Mouse (Mus musculus): Measurements from ENCODE around the gene Lrrc75b.

Lrrc75b gene

DNA sequence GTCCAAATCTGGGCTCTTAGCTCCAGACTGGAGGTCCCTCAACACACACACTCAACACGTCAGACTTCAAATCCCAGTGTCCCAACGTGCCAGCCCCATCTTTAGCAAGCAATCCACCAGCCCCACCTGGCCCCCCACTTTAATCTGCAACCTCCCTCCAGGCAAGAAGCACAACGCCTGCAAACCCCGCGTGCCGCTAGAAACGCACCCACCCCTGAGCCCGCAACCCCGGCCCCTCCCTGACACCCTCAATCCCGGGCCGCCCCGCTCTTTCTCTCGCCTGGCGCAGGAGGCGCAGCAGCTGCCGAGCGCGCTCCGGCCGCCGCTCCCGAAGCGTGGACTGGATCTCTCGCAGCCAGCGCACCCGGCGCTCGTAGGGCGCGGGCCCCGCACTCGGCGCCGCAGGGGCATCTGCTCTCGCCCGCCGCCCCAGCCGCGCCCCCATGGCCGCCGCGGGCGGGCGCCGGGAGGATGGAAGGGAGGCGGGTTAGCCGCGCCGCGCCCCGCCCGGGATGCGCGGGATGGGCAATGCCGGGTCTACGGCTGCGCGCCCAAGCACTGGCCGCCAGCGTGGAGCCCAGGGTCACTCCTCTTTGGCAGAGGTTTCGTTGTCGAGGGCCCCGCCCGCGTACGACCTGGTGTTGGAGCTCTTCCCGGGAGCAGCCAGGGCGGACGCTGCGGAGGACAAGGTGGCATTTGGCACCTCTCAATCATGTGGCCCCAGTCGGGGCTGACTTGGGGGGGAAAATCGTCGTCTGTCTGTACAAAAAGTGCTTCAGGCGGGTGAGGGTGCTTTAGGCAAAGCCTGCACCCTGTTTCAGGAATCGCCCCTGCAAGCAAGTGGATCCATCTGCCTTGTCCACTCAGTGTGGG, at the start of gene Lrrc75b:
Lrrc75b (minus strand) TSS at position 655 of the 873 bp plus-strand sequence.
- peak; percentile 42 for ATAC-seq (ENCODE audit: low TSS enrichment)

DNA sequence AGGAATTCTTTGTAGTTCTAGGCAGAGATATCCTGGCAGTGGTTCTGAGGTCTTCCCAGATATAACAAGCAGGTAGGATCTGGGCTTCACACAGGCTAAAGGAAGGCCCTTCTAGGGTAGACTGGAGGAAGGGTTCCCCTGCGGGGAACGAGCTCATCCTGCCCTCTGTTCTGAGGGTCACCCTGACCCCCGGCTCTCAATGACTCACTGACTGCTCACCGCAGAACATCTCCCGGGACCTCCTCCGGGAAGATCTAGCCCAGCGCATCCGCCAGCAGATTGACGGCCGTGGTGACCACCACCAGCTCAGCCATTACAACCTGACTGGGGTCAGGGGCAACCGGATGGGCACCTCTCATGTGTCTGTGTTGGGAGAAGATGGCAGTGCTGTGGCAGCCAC, 48.8 kb upstream of the Lrrc75b start:
- no peak for ATAC-seq (ENCODE audit: low TSS enrichment)

DNA sequence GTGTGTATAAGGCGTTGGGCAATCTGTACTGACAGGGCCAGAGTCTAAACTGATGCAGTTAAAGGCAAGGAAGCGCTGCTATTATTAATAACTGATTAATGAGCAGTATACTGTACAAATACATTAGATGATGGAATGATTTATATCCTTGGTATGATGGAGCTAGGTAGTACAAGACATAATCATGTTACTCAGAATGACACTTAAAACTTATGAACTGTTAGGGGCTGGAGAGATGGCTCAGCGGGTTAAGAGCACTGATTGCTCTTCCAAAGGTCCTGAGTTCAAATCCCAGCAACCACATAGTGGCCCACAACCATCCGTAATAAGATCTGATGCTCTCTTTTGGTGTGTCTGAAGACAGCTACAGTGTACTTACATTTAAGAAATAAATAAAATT, 47.1 kb upstream of the Lrrc75b start:
- no peak for ATAC-seq (ENCODE audit: low TSS enrichment)

DNA sequence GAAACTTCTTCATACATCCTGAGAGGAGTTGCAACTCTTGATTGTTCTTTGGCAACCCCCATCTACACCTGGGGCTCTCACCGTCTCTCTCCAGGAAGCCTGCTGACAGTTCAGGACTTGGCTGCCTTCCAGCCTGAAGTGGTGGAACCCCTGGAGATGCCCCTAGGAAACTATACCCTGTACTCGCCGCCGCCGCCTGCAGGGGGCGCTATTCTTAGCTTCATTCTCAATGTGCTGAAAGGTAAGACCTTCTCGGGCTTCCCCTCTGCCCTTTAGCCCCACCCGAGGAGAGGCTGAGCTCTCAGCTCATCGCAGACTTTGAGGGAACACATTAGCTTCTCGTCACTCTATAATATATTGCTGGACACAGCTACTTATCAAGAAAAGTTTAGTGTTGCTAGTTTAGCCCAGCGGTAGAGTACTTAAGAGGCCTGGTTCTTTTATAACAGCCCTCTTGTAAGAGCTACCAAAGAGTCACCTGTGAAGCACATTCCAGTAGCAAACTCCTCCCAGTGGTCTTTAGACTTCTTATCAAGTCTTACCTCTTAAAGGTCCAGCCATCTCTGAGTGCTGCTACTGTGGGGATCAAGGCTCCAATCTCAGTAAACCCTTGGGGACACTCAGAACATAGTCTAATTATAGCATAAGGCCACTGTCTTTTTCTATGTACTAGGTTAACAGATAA, 45.2 kb upstream of the Lrrc75b start:
- ATAC-seq (ENCODE audit: low TSS enrichment) = no peak

DNA sequence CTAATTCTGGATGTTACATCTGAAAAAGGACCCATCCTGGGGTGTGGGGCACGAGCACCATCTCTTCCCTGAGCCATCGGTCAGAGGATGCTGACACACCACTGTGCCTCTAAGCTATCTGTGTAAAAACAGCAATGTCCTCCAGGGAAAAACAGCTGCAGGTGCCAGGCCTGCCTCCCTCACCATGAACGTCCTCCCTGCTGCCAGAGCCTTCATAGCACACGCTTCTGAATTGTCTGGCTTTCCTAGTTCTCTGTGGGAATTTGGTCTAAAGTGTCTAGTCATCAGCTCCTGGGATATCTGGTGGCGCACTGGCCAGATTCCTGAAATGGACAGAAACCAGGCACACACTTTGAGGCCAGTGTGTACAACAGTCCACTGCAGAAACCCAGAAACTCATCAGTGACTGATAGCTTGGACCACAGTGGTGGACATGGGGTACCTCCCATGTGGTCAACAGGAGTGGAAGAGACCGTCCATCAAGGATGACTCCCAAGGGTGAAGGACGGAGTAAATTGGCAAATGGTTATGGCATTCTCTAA, 40.1 kb upstream of the Lrrc75b start:
- ATAC-seq (ENCODE audit: low TSS enrichment) = no peak

DNA sequence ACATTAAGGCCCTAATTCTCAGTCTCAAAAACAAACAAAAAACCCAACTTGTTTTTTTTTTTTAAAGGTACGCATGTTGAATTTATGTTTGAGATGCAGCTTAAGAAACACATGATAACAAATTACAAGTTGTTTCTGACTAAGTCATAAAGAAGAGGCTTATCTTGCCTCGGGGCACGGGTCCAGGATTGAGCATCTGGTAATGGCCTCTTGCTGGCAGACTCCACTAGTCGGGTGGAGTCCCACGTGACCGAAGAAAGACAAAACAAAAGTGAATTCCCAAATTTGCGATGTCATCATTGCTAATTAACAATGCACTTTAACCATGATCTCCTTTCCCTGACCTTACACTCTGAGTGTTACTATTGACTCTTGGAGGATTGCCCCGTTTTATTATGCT, 35.9 kb upstream of the Lrrc75b start:
- ATAC-seq (ENCODE audit: low TSS enrichment) = no peak

DNA sequence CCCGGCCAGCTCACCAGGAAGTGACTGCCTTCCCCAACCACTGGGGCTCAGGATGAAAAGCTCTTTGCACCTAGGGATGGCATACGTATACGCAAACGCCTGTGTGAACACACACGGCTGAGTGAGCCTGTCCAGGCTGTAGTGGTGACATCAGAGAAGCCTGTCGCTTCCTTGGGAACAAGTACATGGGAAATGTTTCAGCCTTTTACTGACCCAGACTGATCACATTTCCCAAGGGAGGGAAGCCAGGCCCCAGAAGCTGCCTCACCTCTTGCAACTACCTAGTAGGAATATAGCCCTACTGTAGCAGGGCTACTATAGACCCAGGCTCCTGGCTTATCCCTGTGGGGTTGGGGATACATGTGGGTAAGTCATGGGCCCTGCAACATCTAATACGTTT, 32.5 kb upstream of the Lrrc75b start:
- no peak for ATAC-seq (ENCODE audit: low TSS enrichment)

DNA sequence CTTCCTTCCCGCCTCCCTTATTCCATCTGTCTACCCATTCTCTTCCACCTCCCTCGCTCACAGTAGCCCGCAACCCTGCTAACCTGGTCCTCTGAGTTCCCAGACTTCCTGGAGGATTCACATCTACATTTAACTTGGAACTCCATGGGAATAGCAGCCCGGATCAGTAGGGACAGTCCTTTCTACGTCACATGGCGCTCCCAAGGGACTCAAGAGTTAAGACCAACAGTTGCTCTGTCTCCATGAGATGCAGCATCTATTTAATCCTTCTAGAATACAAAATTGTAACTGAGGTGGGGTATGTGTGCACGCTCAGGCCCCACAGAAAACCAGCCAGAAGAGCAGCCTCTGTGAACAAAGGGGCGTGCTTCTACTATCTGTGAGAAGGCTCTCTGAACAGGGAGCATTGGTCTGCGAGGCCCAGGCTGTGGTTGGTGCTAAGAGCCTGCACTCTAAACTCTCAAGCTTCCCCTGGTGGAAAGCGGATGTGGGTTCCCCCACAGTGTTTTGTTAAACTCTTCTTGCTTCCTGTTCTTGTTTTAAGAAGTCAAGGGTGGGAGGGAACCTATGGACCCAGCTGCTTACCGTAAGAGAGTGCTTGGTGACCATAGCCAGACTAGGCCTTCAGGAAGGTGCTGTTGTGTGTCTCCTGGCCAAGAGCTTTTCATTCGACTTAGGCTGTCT, 31.2 kb upstream of the Lrrc75b start:
- ATAC-seq (ENCODE audit: low TSS enrichment) = no peak

DNA sequence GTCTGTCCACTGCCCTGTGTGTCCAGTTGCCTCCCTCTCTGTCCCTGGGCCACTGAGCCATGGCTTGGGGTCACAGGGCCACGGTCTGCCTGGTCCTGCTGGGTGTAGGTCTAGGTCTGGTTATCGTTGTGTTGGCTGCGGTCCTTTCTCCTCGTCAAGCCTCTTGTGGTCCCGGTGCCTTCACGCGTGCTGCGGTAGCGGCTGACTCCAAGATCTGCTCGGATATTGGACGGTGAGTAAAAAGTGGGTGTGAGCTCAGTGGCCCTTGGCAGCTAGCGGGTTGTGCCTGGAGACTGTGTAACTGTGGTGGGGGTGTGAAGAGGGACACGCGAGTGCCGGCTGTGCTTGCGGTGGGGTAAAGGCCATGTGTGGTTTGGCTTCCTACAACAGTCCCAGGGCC, 29.5 kb upstream of the Lrrc75b start:
- ATAC-seq (ENCODE audit: low TSS enrichment) = no peak

DNA sequence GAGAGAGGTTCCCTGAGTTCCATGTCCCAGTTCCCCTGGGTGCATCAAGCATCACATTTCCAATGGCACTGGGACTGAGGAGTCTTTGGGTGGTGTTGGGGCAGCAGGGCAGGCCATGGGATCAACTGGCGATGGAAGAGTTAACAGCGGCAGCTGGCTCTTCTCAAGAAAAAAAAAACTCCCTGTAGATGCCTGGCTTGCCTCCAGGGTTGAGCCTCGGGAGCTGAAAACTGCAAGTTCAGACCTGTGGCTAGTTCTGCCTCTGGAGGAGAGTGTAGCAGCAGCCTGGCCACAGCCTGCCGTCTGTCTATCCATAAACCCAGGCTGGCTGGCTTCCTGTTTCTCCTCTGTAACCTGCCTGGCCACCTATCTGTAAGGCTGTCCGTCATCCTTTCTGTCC, 29.0 kb upstream of the Lrrc75b start, which contains the start of gene Ggt5:
Ggt5 (plus strand) TSS at position 212 of the 400 bp plus-strand sequence.
- no peak for ATAC-seq (ENCODE audit: low TSS enrichment)

DNA sequence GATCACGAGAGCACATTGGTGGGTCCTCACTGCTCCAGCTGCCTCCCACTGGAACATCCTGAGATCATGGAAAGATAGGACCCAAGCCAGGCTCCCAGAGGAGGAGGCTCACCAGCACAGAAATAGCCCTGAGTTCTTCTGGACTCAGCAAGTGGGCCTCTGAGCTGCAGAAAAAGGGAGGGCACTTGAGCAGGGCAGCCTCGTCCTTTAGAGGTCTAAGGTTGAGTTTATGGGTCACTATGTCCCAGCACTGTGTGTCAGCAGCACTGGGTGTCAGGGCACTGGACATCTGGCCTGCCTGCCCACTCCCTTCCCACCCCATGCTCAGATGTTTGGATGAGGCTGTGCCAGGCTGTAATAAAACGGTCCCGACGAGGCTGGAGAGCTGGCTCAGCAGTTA, 28.2 kb upstream of the Lrrc75b start:
- no peak for ATAC-seq (ENCODE audit: low TSS enrichment)

DNA sequence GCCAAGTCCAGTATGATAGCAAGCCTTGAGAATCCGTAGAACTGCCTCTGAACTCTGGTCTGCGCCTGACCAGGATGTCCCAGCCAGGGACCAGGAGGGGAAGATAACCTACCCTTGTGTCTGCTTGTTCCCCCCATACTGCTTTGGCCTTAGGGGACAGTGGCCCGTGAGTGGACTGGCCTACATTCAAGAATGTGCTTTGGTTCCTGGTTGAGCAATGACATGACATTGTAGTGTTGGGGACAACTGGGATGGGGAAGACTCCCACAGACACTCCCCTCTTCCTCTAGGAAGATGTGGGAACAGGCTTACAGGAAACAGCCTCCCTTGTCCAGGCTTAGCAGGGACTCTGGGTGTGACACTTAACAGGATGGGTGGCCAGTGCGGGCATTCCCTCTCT, 27.7 kb upstream of the Lrrc75b start:
- no peak for ATAC-seq (ENCODE audit: low TSS enrichment)

DNA sequence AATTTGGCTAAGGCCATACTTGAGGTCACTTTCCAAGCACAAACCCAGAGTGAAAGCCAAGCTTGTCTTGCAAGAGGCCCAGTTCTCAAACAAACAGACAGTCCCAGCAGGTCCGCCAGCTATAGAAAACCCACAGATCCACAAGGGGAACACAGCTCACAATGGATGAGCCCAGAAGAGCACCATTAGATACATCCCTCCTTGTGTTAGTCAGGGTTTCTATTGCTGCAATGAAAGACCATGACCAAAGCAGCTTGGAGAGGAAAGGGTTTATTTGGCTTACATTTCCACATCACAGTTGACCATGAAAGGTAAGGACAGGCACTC, 26.4 kb upstream of the Lrrc75b start:
- ATAC-seq (ENCODE audit: low TSS enrichment) = no peak

DNA sequence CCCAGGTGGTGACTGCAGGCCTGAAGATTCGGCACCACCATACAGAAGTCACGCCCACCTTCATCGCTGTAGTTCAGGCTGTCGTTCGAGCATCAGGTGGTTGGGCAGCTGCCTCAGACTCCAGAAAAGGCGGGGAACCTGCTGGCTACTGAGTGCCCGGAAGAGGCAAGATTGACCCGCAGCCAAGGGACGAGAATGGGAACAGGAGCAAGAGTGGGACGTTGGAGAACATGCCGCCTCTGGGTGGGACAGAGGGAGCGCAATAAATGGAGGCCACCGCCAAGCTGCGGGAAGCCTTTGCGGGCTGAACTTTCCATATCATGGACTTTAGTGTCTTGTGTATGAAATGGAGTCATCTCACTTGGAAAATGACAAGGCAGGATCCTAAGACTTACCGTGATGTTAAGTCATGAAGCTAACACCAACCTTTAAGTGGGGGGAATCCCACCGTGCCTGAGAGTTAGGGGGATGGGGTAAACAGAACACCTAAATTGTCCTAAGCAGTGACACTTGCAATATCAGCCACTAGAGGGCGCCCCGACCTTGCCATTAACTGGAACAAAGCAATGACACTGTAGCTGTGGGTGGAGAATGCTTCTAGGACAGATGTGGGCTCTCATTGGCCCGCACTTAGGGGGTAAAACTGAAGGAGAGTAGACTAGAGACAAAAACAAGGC, 25.9 kb upstream of the Lrrc75b start:
- ATAC-seq (ENCODE audit: low TSS enrichment) = peak; percentile 95

DNA sequence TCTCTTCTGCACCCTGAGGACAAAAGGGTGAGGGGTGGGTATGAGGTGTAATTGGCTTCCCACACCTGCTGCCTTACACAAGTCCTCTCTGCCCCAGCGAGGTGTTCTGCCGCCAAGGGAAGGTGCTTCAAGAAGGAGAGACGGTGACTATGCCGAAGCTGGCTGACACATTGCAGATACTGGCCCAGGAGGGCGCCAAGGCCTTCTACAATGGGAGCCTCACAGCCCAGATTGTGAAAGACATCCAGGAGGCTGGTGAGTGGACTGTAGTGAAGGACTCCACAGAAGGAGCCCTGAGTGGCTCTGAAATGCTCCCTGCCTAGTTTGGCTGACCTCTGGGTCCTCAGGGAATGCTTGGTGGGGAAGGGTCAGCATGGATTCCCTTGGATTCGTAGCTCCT, 19.0 kb upstream of the Lrrc75b start:
- ATAC-seq (ENCODE audit: low TSS enrichment) = no peak

DNA sequence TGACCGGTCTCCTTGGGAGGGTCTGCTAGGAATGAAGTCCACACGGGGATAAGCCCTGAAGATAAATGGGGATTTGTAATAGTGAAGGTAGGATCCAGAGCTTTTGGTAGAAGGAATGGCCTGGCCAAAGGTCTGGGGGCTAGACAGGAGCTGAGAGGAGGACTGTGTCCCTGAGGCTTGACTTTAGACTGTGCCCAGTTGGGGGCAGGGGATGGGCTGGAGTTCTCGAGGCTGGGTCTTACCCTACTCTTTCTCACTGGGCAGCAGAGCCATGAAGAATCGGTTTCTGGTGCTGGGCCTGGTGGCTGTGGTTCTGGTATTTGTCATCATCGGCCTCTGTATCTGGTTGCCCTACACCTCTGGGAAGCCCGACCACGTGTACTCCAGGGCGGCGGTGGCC, 13.8 kb upstream of the Lrrc75b start:
- ATAC-seq (ENCODE audit: low TSS enrichment) = no peak

DNA sequence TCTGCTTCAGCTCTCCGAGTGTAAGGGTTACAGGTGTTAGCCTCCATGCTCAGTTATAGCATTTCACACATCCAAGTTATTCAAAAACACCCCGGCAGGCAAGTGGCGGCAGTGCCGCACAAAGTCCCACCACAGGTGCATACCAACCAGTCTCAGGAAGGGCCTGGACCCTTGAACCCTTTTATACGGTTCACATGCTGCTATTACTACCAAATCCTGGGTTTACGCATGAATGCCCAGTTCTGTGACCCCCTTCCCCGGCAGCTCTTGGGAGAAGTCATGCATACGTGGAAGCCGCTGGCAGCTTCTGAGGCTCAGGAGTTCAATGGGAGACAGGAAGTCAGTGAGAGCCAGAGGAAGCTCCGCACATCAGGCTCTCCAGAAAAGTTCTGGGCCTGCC, 13.1 kb upstream of the Lrrc75b start:
- ATAC-seq (ENCODE audit: low TSS enrichment) = no peak

DNA sequence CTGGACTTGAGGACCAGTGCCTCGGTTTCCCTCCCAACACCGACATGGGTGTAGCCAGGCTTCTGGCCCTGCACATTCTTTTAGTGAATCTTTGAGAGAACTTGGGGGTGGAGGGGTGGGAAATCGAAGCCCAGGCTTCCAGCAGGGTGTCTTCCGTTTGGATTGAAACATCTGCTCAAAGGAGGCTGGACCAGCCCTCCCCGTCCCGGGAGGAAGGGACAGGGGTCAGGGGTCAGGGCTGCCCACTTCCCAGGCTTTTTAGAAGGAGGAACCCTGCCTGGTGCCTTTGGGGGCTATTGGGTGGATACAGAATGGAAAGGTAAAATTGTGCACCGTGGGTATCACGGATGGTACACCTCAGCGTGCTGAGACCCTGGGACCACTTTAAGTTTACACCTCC, 11.8 kb upstream of the Lrrc75b start:
- no peak for ATAC-seq (ENCODE audit: low TSS enrichment)

DNA sequence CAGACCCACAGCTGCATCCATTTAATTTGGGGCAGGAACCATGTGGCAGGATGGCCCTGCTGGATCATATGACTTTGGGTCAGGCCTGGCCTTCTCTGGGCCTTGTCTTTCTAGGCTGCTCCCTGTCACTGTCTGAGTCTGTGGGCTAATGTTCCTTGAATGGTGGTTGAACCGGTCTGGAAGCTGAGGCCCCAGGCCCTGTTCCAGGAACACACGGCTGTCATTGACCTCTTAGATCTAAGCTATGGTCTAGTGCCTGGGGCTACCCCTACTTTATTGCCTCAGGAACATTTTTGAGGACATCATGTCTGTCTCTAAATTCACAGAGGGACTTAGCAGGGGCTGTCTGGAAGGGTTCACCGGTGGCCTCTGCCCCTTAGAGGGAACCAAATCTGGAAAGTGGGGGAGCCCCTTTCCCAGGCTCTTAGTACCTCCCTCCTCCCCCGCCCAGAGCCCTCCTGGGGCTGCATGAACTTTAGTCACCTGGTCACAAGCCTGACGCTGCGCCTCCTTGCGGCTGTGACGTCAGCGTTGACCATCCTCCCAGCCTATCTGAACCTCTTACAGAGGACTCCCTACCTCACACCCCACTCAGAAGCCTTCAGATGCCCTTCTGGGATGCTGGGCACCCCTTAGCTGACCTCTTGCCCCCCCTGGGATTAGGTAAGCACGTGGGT, 11.0 kb upstream of the Lrrc75b start:
- no peak for ATAC-seq (ENCODE audit: low TSS enrichment)

DNA sequence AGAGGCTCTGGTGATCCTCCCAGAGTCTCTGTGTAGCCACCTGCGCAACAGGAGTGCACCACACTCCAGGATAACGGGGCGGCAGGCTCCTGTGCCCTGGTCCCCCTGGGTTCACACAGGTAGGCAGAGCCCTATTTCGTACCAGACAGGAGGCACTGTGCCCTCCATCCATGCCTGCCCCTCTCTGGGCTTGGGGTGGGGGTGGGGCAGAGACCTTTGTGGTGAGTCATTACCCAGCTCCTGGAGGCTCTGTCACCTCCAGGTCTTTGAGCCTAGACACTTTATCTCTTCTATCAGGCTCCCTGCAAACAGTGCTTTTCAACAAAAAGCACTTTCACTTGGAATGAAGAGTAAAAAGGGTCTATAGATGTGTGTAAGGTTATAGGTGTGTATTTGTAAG, 8.7 kb upstream of the Lrrc75b start:
- ATAC-seq (ENCODE audit: low TSS enrichment) = no peak

DNA sequence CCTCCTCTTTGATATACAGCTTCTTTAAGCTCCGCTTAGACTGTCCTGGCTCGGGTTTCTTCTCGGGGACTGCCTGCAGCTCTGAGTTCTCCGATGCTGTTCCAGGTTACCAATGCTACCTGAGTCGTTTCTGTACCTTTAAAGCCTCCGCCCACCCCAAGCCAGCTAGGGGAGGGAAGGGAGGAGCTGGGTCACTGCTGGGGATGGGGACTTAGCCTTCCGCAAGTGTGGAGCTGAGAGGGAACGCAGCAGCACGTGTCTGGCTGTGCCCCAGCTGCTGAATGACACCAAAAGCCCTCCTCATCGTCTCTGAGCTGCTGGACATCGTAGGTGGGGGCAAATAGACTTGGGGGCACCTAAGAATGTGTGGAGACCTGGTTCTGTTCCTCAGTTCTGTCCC, 8.3 kb upstream of the Lrrc75b start:
- ATAC-seq (ENCODE audit: low TSS enrichment) = no peak

Data from frontal cortex, adult (tissue).